Mouse (Mus musculus): ENCODE measurements around the gene Ing3. TPM values are rescaled to one million over a fixed set of nuclear protein-coding genes. Genes with fewer than 3 reads are reported as not detected.

Gene Ing3
- polyA plus RNA-seq, 1 experiment from 2014 or later = 52.6 TPM

- WGBS = 14% methylated on average over 11 of the region's 11 CpGs
- Histone ChIP-seq H3K4me3 (replicated peaks) (no peak overlapping the region), H3K9ac (no peak overlapping the region), H3K27me3 (replicated peaks) (no peaks in the 10 kb centered on the region), H3K27ac (peak overlapping the region; percentile 63), H3K36me3 (no peaks in the 10 kb centered on the region), H3K9me3 (no peaks in the 10 kb centered on the region), H3K4me1 (replicated peaks) (peaks cover 18% of the 10 kb centered on the region; the same call in 1 of the 2 replicates), H3K4me2 (replicated peaks) (peak overlapping the region; percentile 35)
- ATAC-seq = no peak
Observed at GRCm38 (mm10) chr6:21999025-21999424, 49.7 kb downstream of the Ing3 start.

- no peak overlapping the region for H3K4me2 ChIP-seq (replicated peaks)
- H3K4me1 ChIP-seq (replicated peaks) = peaks cover 18% of the 10 kb centered on the region; the same call in 1 of the 2 replicates
- H3K4me3 ChIP-seq (replicated peaks) = no peak overlapping the region
- no peaks in the 10 kb centered on the region for H3K9me3 ChIP-seq
- ATAC-seq = no peak
- no peak overlapping the region for H3K27ac ChIP-seq
- 42% methylated on average over 6 of the region's 6 CpGs for WGBS
- no peaks in the 10 kb centered on the region for H3K36me3 ChIP-seq
- H3K27me3 ChIP-seq (replicated peaks) = no peaks in the 10 kb centered on the region
- no peak overlapping the region for H3K9ac ChIP-seq
Observed at GRCm38 (mm10) chr6:22000086-22000485, 50.7 kb downstream of the Ing3 start.

DNA sequence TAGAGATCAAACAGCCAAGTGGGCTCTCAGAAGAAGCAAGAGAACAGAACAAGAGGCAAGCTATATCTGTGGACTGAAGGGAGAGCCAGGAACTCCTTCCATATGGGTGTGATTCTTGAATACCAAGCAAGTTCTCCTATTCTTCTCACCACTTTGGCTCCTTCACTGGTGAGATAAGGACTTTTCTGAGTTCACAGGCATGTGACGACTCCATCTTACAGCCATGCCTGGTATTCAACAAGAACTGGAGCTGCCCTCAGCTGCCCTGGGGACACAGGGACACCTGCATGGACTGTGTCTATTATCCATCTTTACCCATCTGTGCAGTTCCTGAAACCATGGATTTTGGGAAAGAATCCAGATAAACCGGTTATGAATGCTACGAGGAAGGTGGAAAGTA, 51.5 kb downstream of the Ing3 start:
- H3K4me2 ChIP-seq (replicated peaks) = no peak overlapping the region

DNA sequence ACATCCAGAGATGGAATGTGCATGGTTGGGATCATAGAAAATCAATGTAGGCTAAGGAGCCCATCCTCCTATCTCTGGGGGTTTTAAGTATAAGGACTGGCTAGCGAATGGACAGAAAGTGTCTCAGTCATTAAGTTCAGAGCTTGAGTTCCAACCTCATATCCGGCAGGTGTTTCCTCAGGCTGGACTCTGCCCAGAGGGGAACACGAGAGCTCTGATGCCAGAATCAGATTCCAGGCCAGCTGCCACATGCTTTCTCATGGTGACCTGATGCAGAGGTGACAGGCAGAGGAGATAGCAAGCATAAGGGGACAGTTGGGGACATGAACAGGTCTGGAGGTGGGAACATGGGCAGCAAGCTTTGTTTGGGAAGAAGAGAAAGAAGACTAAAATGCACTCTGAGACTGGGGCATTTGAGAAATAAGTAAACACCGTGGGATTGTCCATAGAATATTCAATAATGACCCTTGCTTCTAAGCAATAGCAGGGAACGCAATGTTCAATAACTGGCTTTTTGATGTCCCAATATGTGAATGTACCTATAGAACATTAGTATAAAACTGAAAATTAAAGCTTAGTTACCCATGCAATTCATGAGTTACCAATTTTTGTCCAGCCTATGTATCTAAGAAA, 52.0 kb downstream of the Ing3 start:
- WGBS = 80% methylated on average over 5 of the region's 5 CpGs
- Histone ChIP-seq H3K4me2 (replicated peaks) (no peak overlapping the region), H3K36me3 (no peaks in the 10 kb centered on the region), H3K4me3 (replicated peaks) (no peak overlapping the region), H3K9me3 (no peaks in the 10 kb centered on the region), H3K27ac (no peak overlapping the region), H3K4me1 (replicated peaks) (peaks cover 18% of the 10 kb centered on the region; the same call in 1 of the 2 replicates), H3K9ac (no peak overlapping the region), H3K27me3 (replicated peaks) (no peaks in the 10 kb centered on the region)
- ATAC-seq = no peak

More for the DNA sequence above, 51.5 kb downstream of the Ing3 start:
- Histone ChIP-seq H3K27ac (no peak overlapping the region), H3K4me3 (replicated peaks) (no peak overlapping the region), H3K9ac (no peak overlapping the region), H3K4me1 (replicated peaks) (peaks cover 18% of the 10 kb centered on the region; the same call in 1 of the 2 replicates), H3K27me3 (replicated peaks) (no peaks in the 10 kb centered on the region), H3K36me3 (no peaks in the 10 kb centered on the region), H3K9me3 (no peaks in the 10 kb centered on the region)
- no peak for ATAC-seq
- 71% methylated on average over 3 of the region's 3 CpGs for WGBS

DNA sequence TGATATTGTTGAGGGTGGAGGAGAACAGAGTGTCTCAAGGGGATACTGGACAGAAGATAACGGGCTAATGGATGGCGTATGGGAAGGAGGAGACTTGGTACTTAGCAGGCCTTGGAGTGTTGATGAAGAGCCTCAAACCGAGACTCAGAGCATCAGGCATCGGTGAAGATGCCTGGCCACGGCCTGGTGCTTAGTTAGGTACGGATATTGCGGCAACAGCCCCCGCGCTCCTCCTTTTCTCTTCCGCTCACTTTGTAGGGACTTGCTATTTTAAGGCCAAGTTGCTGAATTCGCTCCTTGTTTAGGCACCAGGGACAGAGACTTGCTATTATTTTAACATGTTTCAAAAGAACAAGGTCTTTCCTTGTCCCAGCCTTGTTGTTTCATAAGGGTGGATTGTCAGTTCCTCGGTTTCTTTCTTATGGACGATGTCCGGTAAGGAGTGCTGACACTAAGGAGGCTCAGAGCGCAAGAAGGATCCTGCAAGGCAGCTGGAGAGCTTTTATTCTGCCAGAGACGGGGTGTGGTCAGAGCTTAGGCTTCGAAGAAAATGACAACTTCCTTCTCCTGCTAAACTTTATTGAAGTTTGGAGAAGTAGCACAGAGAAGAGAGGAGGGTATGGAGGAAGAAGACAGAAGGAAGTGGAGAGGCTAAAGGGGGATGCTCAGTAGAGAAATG, 53.3 kb downstream of the Ing3 start:
- Histone ChIP-seq H3K9ac (no peak overlapping the region), H3K4me1 (replicated peaks) (peaks cover 18% of the 10 kb centered on the region; the same call in 1 of the 2 replicates), H3K27me3 (replicated peaks) (no peaks in the 10 kb centered on the region), H3K9me3 (no peaks in the 10 kb centered on the region), H3K27ac (peak overlapping the region; percentile 81), H3K4me2 (replicated peaks) (peak overlapping the region; percentile 10), H3K4me3 (replicated peaks) (no peak overlapping the region), H3K36me3 (no peaks in the 10 kb centered on the region)
- ATAC-seq = peak; percentile 43
- WGBS = 50% methylated on average over 17 of the region's 17 CpGs

GRCm38 (mm10) chr6:22003200-22003587, 53.8 kb downstream of the Ing3 start:
- Histone ChIP-seq H3K4me2 (replicated peaks) (peak overlapping the region; percentile 10; the same call in 1 of the 2 replicates), H3K9me3 (no peaks in the 10 kb centered on the region), H3K36me3 (no peaks in the 10 kb centered on the region), H3K4me3 (replicated peaks) (no peak overlapping the region), H3K9ac (no peak overlapping the region), H3K27me3 (replicated peaks) (no peaks in the 10 kb centered on the region), H3K27ac (peak overlapping the region; percentile 81), H3K4me1 (replicated peaks) (peaks cover 14% of the 10 kb centered on the region; the same call in 1 of the 2 replicates)
- WGBS = 20% methylated on average over 6 of the region's 6 CpGs
- ATAC-seq = peak; percentile 92

DNA sequence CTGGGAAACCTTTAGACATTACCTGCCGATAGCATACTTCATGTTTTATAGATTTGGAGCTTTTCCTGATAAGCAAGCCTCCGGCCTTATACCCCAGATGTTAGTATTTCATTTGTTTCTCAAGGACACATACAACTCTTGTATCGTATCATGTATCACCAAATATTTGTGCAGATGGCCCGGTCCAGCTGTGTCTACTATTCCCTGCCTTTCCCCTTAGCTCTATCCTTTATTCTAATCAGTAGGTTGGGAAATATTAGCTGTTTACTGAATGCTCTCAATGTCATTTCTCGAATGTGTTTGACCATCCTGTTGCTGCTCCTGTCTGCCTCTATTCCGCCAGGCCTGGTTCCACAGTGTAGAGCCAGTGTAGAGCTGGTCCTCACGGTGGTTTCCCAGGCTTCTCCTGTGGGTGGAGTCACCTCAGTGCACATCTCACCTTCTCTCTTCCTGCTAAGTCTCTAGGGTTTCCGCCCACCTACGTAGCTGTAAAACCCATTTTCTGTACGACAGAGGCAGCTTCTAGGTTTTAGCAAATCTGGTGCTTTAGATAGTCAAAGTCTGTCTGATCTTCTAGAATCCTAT, 54.7 kb downstream of the Ing3 start:
- Histone ChIP-seq H3K27ac (0 out of 2 replicates have a peak overlapping the region, but pooled peaks have one; percentile 76), H3K4me2 (replicated peaks) (0 out of 2 replicates have a peak overlapping the region, but pooled peaks have one; percentile 17), H3K36me3 (no peaks in the 10 kb centered on the region), H3K9me3 (no peaks in the 10 kb centered on the region), H3K27me3 (replicated peaks) (no peaks in the 10 kb centered on the region), H3K9ac (no peak overlapping the region), H3K4me1 (replicated peaks) (0 out of 2 replicates have a peak, but pooled peaks cover 7% of the 10 kb centered on the region), H3K4me3 (replicated peaks) (no peak overlapping the region)
- no peak for ATAC-seq
- 71% methylated on average over 10 of the region's 10 CpGs for WGBS

DNA sequence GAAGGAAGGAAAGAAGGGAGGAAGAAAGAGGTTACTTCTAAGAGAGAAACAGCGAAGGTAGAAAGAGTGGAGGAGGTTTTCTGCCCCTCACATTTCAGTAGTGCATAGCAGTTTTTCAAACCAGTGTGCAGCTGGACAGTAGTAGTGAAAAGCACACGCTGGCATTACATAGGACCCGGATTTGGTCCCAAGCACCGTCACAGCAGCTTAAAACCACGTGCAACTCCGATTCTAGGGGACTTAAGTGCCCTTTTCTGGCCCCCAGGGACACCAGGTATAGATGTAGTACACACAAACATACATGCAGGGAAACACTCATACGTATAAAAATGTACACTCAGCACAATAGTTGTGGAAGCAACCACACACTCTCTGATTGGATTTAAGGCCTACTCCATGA, 59.0 kb downstream of the Ing3 start:
- Histone ChIP-seq H3K9ac (no peak overlapping the region), H3K4me1 (replicated peaks) (no peaks in the 10 kb centered on the region), H3K4me2 (replicated peaks) (no peak overlapping the region), H3K27ac (no peak overlapping the region), H3K9me3 (no peaks in the 10 kb centered on the region), H3K36me3 (no peaks in the 10 kb centered on the region), H3K27me3 (replicated peaks) (no peaks in the 10 kb centered on the region), H3K4me3 (replicated peaks) (no peak overlapping the region)
- WGBS = 90% methylated on average over 7 of the region's 7 CpGs
- no peak for ATAC-seq

GRCm38 (mm10) chr6:22010258-22010657, 60.9 kb downstream of the Ing3 start:
- Histone ChIP-seq H3K27ac (no peak overlapping the region), H3K4me3 (replicated peaks) (no peak overlapping the region), H3K4me2 (replicated peaks) (no peak overlapping the region), H3K9ac (no peak overlapping the region), H3K4me1 (replicated peaks) (no peaks in the 10 kb centered on the region), H3K27me3 (replicated peaks) (no peaks in the 10 kb centered on the region), H3K36me3 (no peaks in the 10 kb centered on the region), H3K9me3 (no peaks in the 10 kb centered on the region)
- 75% methylated on average over 12 of the region's 12 CpGs for WGBS
- ATAC-seq = no peak

GRCm38 (mm10) chr6:22010761-22011281, 61.5 kb downstream of the Ing3 start:
- 77% methylated on average over 11 of the region's 11 CpGs for WGBS
- Histone ChIP-seq H3K27ac (no peak overlapping the region), H3K4me3 (replicated peaks) (no peak overlapping the region), H3K9ac (no peak overlapping the region), H3K27me3 (replicated peaks) (no peaks in the 10 kb centered on the region), H3K4me2 (replicated peaks) (no peak overlapping the region), H3K4me1 (replicated peaks) (no peaks in the 10 kb centered on the region), H3K36me3 (no peaks in the 10 kb centered on the region), H3K9me3 (no peaks in the 10 kb centered on the region)
- no peak for ATAC-seq

DNA sequence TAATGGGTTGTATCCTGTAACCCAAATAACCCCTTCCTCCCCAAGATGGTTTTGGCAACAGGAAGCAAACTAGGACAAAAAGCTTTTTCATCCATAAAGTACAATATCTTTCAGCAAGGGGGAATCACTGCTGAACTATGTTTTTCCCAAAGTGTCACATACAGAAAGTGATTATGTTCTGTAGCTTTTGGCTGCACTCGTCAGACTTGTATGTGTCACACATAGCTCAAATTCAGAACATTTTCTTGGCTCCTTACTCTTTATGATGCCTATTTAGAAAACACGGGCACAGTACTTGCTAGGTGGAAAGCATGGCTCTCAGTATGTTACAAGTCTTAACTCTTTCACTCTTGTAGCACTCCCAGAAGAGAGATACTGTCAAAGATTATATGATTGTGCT, 62.2 kb downstream of the Ing3 start:
- WGBS = 66% methylated on average over 2 of the region's 2 CpGs
- Histone ChIP-seq H3K36me3 (no peaks in the 10 kb centered on the region), H3K27ac (no peak overlapping the region), H3K9me3 (no peaks in the 10 kb centered on the region), H3K4me2 (replicated peaks) (no peak overlapping the region), H3K27me3 (replicated peaks) (no peaks in the 10 kb centered on the region), H3K9ac (no peak overlapping the region), H3K4me3 (replicated peaks) (no peak overlapping the region), H3K4me1 (replicated peaks) (no peaks in the 10 kb centered on the region)
- no peak for ATAC-seq

DNA sequence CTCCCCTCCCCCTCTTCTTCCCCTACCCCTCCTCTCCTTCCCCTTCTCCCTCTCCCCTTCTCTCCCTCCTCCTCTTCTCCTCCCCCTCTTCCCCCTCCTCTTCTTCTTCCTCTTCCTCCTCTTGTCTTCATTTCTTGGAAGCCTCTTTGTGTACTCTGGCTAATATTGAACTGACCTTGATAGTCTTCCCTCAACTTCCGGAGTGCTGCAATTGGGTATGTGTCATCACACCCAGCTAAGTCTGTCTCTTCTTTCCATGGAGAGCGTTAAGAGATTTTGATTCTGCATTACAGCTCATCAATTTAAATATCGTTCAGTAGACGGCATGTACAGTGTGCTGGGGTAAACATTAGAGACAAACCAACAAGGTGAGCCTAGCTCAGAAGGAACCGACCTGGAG, 62.7 kb downstream of the Ing3 start:
- Histone ChIP-seq H3K9ac (no peak overlapping the region), H3K4me3 (replicated peaks) (no peak overlapping the region), H3K9me3 (no peaks in the 10 kb centered on the region), H3K36me3 (no peaks in the 10 kb centered on the region), H3K27me3 (replicated peaks) (no peaks in the 10 kb centered on the region), H3K4me2 (replicated peaks) (no peak overlapping the region), H3K4me1 (replicated peaks) (no peaks in the 10 kb centered on the region), H3K27ac (no peak overlapping the region)
- 72% methylated on average over 5 of the region's 5 CpGs for WGBS
- no peak for ATAC-seq
